Mouse (Mus musculus): ENCODE measurements around the gene Myh6. TPM values are rescaled to one million over a fixed set of nuclear protein-coding genes. Genes with fewer than 3 reads are reported as not detected.
A peak's percentile ranks its signal among the peaks of the same experiment; 100 is the strongest.

The Myh6 gene
- total and polyA plus RNA-seq, 2 experiments from 2014 or later, result 0.21 to 1.4 TPM

GRCm38 (mm10) chr14:54943971-54944370 lies 22.8 kb downstream of the Myh6 start:
- WGBS, result 92% methylated on average over 7 of the region's 7 CpGs
- no peaks in the 10 kb centered on the region for H3K27me3 ChIP-seq (ENCODE audit: insufficient read depth, low read length)
- H3K9me3 ChIP-seq (ENCODE audit: low read length), result no peaks in the 10 kb centered on the region
- DNase-seq (ENCODE audit: low spot score), result no peak
- H3K27ac ChIP-seq, result no peak overlapping the region
- ATAC-seq, result no peak
- H3K36me3 ChIP-seq (ENCODE audit: insufficient read depth, low read length), result no peaks in the 10 kb centered on the region
- H3K4me1 ChIP-seq (ENCODE audit: insufficient read depth, low read length), result no peaks in the 10 kb centered on the region
- H3K4me2 ChIP-seq (ENCODE audit: low read depth, low read length), result no peak overlapping the region
- H3K4me3 ChIP-seq (ENCODE audit: low read length), result no peak overlapping the region
- H3K9ac ChIP-seq (replicated peaks; ENCODE audit: low read length), result no peak overlapping the region
- TF ChIP-seq CTCF (IDR thresholded peaks at IDR 0.05; ENCODE audit: low read depth), result no peak

- no peak overlapping the region for H3K27ac ChIP-seq
- DNase-seq (ENCODE audit: low spot score) (no peak), ATAC-seq (no peak)
- H3K27me3 ChIP-seq (ENCODE audit: insufficient read depth, low read length), result no peaks in the 10 kb centered on the region
- no peaks in the 10 kb centered on the region for H3K36me3 ChIP-seq (ENCODE audit: insufficient read depth, low read length)
- H3K4me1 ChIP-seq (ENCODE audit: insufficient read depth, low read length), result no peaks in the 10 kb centered on the region
- H3K4me3 ChIP-seq (ENCODE audit: low read length), result no peak overlapping the region
- no peak for TF ChIP-seq CTCF (IDR thresholded peaks at IDR 0.05; ENCODE audit: low read depth)
- H3K4me2 ChIP-seq (ENCODE audit: low read depth, low read length), result no peak overlapping the region
- no peaks in the 10 kb centered on the region for H3K9me3 ChIP-seq (ENCODE audit: low read length)
- 86% methylated on average over 8 of the region's 8 CpGs for WGBS
- no peak overlapping the region for H3K9ac ChIP-seq (replicated peaks; ENCODE audit: low read length)
Observed at GRCm38 (mm10) chr14:54942479-54942878, 24.2 kb downstream of the Myh6 start.

- no peak overlapping the region for H3K4me2 ChIP-seq (ENCODE audit: low read depth, low read length)
Observed at GRCm38 (mm10) chr14:54941024-54941978, 25.4 kb downstream of the Myh6 start.

GRCm38 (mm10) chr14:54940176-54940530 lies 26.6 kb downstream of the Myh6 start:
- Histone ChIP-seq H3K9ac (replicated peaks; ENCODE audit: low read length) (no peak overlapping the region), H3K4me3 (ENCODE audit: low read length) (no peak overlapping the region), H3K27me3 (ENCODE audit: insufficient read depth, low read length) (no peaks in the 10 kb centered on the region), H3K9me3 (ENCODE audit: low read length) (no peaks in the 10 kb centered on the region), H3K4me1 (ENCODE audit: insufficient read depth, low read length) (no peaks in the 10 kb centered on the region), H3K4me2 (ENCODE audit: low read depth, low read length) (no peak overlapping the region), H3K27ac (no peak overlapping the region), H3K36me3 (ENCODE audit: insufficient read depth, low read length) (no peaks in the 10 kb centered on the region)
- DNase-seq (ENCODE audit: low spot score), result no peak
- ATAC-seq, result no peak
- no peak for TF ChIP-seq CTCF (IDR thresholded peaks at IDR 0.05; ENCODE audit: low read depth)
- 86% methylated on average over 3 of the region's 3 CpGs for WGBS

More at GRCm38 (mm10) chr14:54941024-54941978, 25.4 kb downstream of the Myh6 start:
- Histone ChIP-seq H3K9ac (replicated peaks; ENCODE audit: low read length) (no peak overlapping the region), H3K4me1 (ENCODE audit: insufficient read depth, low read length) (no peaks in the 10 kb centered on the region), H3K4me3 (ENCODE audit: low read length) (no peak overlapping the region), H3K27ac (no peak overlapping the region), H3K9me3 (ENCODE audit: low read length) (no peaks in the 10 kb centered on the region), H3K27me3 (ENCODE audit: insufficient read depth, low read length) (no peaks in the 10 kb centered on the region), H3K36me3 (ENCODE audit: insufficient read depth, low read length) (no peaks in the 10 kb centered on the region)
- ATAC-seq (no peak), DNase-seq (ENCODE audit: low spot score) (no peak)
- TF ChIP-seq CTCF (IDR thresholded peaks at IDR 0.05; ENCODE audit: low read depth), result no peak
- WGBS, result 58% methylated on average over 13 of the region's 13 CpGs

- Histone ChIP-seq H3K4me2 (ENCODE audit: low read depth, low read length) (no peak overlapping the region), H3K27ac (no peak overlapping the region), H3K9ac (replicated peaks; ENCODE audit: low read length) (no peak overlapping the region), H3K27me3 (ENCODE audit: insufficient read depth, low read length) (no peaks in the 10 kb centered on the region), H3K4me3 (ENCODE audit: low read length) (no peak overlapping the region), H3K4me1 (ENCODE audit: insufficient read depth, low read length) (no peaks in the 10 kb centered on the region), H3K36me3 (ENCODE audit: insufficient read depth, low read length) (no peaks in the 10 kb centered on the region), H3K9me3 (ENCODE audit: low read length) (no peaks in the 10 kb centered on the region)
- WGBS, result 57% methylated on average over 12 of the region's 12 CpGs
- ATAC-seq (no peak), DNase-seq (ENCODE audit: low spot score) (peak; percentile 57)
- TF ChIP-seq CTCF (IDR thresholded peaks at IDR 0.05; ENCODE audit: low read depth), result peak; percentile 80
Observed at GRCm38 (mm10) chr14:54939434-54940175, 27.1 kb downstream of the Myh6 start.

- Histone ChIP-seq H3K36me3 (ENCODE audit: insufficient read depth, low read length) (no peaks in the 10 kb centered on the region), H3K27me3 (ENCODE audit: insufficient read depth, low read length) (no peaks in the 10 kb centered on the region), H3K9ac (replicated peaks; ENCODE audit: low read length) (no peak overlapping the region), H3K4me3 (ENCODE audit: low read length) (no peak overlapping the region), H3K4me1 (ENCODE audit: insufficient read depth, low read length) (no peaks in the 10 kb centered on the region), H3K9me3 (ENCODE audit: low read length) (no peaks in the 10 kb centered on the region), H3K4me2 (ENCODE audit: low read depth, low read length) (no peak overlapping the region), H3K27ac (no peak overlapping the region)
- DNase-seq (ENCODE audit: low spot score), result no peak
- no peak for ATAC-seq
- WGBS, result 73% methylated on average over 15 of the region's 15 CpGs
- no peak for TF ChIP-seq CTCF (IDR thresholded peaks at IDR 0.05; ENCODE audit: low read depth)
Observed at GRCm38 (mm10) chr14:54938431-54939219, 28.1 kb downstream of the Myh6 start.

Data from hindbrain, postnatal 0 days (tissue).